Mouse (Mus musculus) liver, adult 10 weeks (tissue): ENCODE data around the gene Gm16381. TPM values are rescaled to one million over a fixed set of nuclear protein-coding genes. Genes with fewer than 3 reads are reported as not detected.

ENCODE experiments used
- polyA plus RNA-seq: library from polyadenylated mRNA; stranded (reverse); fragments of 350-450 nt; fragmentation: Illumina TruSeq; extraction: RNeasy Lipid Tissue Mini Kit (QIAGEN cat#74804); gene quantifications from one replicate; pipeline ENCODE4 v1.2.3, GENCODE M21; 2014; ENCODE audit warnings: low read depth, low replicate concordance

Gene Gm16381
- not detected for polyA plus RNA-seq

GRCm38 (mm10) chr12:87644520-87644919 is at the start of gene Gm16381:
TSS of gene Gm16381 (minus strand) at chr12:87644620.

DNA sequence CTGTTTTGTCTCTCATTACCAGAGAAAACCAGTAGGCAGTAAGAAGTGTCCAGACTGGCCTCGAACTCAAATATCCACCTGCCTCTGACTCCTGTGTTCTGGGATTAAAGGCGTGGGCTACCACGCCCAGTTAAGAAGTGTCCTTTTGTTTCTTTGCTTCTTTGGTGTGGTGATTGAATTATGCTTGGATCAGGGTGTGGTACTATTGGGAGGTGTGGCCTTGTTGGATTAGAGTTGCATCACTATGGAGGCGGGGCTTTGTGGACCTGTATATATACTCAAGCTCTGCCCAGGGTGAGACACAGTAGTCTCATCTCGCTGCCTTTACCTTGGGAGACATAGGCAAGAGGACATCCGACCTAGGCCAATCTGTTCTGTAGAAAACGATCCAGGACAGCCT is 25.9 kb downstream of the Gm16381 start, which contains the start of gene Gm4027:
Gm4027 (plus strand) TSS at position 301 of the 400 bp plus-strand sequence.

GRCm38 (mm10) chr12:87602388-87602787 is 42.0 kb downstream of the Gm16381 start, which contains the start of gene Oog1:
TSS of gene Oog1 (plus strand) at chr12:87602688.

Other genes with a start within 250 kb of the Gm16381 start
- 74.0 TPM for gene Slirp, start 200.7 kb downstream of the Gm16381 start, polyA plus RNA-seq
- 6.9 TPM for gene Alkbh1, start 200.6 kb downstream of the Gm16381 start, polyA plus RNA-seq
- gene Snw1, start 172.3 kb downstream of the Gm16381 start, polyA plus RNA-seq = 35.2 TPM
- not detected for gene Gm5788, start 149.9 kb downstream of the Gm16381 start, polyA plus RNA-seq
- not detected for gene Gm8300, start 130.3 kb downstream of the Gm16381 start, polyA plus RNA-seq
- not detected for gene Oog1, start 41.9 kb downstream of the Gm16381 start, polyA plus RNA-seq
- not detected for gene Gm4027, start 25.8 kb downstream of the Gm16381 start, polyA plus RNA-seq
- gene Gm21319, start 131.1 kb upstream of the Gm16381 start, polyA plus RNA-seq = not detected
- gene Gm21936, start 150.9 kb upstream of the Gm16381 start, polyA plus RNA-seq = not detected
- gene BB287469, start 172.0 kb upstream of the Gm16381 start, polyA plus RNA-seq = not detected
- gene Gm2001, start 197.7 kb upstream of the Gm16381 start, polyA plus RNA-seq = not detected
- not detected for gene Gm2016, start 229.5 kb upstream of the Gm16381 start, polyA plus RNA-seq